Mouse (Mus musculus) R1 (cell line): ENCODE data around the gene Gm17455.

ENCODE experiments used
- DNase-seq: peaks from one replicate; pipeline ENCODE4 v3.0.0-alpha.2; 2018; ENCODE audit warnings: low read depth, low spot score

The Gm17455 gene

DNA sequence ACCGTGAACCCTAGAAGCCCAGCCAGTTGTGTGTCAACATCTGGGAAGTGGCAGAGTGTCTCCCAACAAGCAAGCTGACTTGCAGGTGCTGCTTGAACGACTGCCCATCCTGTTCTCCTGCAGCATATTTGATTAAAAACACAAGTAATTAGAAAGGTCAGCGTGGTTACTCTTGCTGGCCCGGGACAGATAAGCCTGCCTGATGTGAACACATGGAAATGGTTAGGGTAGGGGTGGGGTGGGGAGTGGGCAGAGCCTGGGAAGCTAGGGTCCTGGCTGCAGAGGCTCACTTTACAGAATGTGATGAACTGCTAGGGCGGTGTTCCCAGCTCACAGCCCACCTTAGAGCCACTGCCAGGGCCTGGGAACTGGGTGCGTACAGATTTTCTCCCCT, 26.0 kb upstream of the Gm17455 start:
- DNase-seq = no peak

DNA sequence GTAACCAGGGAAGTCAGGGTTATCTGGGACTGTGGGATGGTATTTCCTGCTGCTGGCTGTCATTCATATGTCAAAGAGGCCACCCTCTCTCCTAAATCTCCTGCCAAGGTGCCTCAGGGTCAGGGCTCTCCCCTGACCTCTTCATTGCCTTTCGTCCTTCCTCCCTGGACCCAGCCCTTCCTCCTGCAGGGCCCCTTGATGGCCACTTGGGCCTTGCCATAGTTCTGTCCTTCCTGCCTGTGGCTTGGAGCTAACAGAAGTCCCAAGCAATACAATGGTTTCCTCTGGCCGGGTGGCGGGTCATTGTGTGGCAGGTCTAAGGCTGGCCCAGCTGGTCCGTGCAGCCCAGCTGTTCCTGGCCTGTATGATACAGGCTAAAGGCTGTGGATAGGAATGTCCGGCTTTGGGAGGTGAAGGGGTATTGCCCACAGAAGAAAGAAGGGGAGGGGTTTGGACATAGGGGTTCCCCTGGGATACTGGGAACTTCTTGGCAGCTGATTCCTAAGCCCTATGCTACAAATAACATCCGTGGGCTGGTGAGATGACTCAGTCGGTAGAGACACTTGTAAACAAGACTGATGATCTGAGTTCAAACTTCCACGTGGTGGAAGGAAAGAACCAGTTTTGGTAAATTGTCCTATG, 25.5 kb upstream of the Gm17455 start:
- DNase-seq = no peak

DNA sequence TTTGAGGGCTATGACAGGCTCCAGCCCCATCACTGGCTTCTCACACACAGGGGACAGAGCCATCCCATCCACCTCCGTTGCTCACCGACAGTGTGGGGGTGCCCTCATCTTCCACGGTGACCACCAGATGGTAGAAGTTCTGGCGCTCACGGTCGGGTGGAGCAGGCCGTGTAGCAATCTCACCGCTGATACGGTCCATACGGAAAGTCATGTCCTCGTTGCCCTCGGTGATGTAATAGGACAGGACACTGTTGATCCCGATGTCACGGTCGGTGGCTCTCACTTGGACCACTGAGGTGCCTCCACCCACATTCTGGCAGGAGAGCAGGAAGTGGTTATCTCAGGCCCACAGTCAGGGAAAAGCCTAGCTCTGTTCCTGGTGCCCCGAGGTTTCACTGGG, 22.8 kb upstream of the Gm17455 start:
- no peak for DNase-seq

GRCm38 (mm10) chr10:60379419-60379957, 20.0 kb upstream of the Gm17455 start:
- no peak for DNase-seq

GRCm38 (mm10) chr10:60380229-60380628, 19.3 kb upstream of the Gm17455 start:
- DNase-seq = no peak

- DNase-seq = no peak
Observed at GRCm38 (mm10) chr10:60381142-60381925, 18.2 kb upstream of the Gm17455 start.

- DNase-seq = no peak
Observed at GRCm38 (mm10) chr10:60388332-60388731, 11.2 kb upstream of the Gm17455 start.

GRCm38 (mm10) chr10:60389447-60389865, 10.1 kb upstream of the Gm17455 start:
- no peak for DNase-seq

GRCm38 (mm10) chr10:60390177-60390903, 9.2 kb upstream of the Gm17455 start:
- DNase-seq = peak; percentile 63

- DNase-seq = no peak
Observed at GRCm38 (mm10) chr10:60390904-60391420, 8.6 kb upstream of the Gm17455 start.

GRCm38 (mm10) chr10:60391661-60392060, 7.9 kb upstream of the Gm17455 start:
- peak; percentile 22 for DNase-seq

DNA sequence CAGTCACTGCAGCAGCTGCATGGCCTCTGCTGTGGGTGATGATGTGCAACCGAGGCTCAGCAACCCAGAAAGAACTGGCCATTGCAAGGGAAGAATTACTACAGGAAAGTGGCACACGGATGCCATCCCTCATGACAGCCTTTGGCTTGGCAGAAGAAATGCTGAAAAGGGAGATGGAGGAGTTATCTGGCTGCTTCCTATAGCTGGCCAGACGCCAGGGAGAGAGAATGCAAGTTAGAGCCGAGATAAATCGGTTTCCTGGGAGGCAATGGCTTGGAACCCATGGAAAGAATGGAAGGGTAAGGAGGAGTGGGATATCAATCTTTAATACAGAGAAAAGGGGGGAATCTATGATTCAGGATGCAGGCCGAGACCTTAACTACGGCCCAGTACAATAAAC, 4.6 kb upstream of the Gm17455 start:
- no peak for DNase-seq

DNA sequence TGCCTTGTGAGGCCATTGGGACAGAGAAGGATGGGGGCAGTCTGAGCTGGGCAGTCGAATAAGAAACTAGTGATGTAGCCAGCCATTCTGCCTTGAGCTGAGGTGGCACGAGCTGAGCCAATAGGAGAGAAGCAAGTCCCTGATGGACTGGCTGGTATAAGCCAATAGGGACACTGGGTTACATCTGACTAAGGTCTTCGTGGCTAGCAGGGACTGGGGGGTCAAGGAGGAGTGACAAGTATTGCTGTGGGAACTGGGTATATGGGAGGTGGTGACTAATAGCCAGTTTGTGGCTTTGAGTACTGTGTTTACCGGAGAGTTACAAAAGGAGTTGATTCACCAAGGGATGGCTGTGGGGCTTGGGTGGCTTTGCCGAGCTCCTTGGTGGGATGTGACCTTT, 3.9 kb upstream of the Gm17455 start:
- no peak for DNase-seq

- no peak for DNase-seq
Observed at GRCm38 (mm10) chr10:60398051-60398814, 1.3 kb upstream of the Gm17455 start.

- no peak for DNase-seq
Observed at GRCm38 (mm10) chr10:60400507-60401295, 1.2 kb downstream of the Gm17455 start.

GRCm38 (mm10) chr10:60405460-60406177, 6.1 kb downstream of the Gm17455 start:
- DNase-seq = no peak

- DNase-seq = peak; percentile 65
Observed at GRCm38 (mm10) chr10:60407831-60408230, 8.3 kb downstream of the Gm17455 start.

DNA sequence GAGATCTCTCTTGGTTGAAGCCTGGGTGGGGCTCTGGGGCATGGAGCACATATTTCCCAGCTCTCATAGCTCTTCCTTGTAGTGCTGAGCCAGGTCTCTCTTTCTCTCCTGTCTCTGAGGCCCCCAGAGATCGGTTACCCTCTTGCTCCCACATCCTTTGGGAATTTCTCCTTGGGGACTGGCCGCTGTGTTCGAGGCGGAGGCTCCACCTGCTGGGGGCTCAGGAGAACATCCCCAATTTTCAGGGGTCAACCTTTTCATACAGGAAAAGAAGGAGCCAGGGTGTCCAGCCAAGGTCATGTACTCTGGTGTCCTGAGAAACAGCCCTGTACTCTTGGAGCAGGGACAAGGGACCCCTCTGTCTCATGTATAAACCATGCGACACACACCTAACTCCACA, 12.3 kb downstream of the Gm17455 start:
- DNase-seq = peak; percentile 49

DNA sequence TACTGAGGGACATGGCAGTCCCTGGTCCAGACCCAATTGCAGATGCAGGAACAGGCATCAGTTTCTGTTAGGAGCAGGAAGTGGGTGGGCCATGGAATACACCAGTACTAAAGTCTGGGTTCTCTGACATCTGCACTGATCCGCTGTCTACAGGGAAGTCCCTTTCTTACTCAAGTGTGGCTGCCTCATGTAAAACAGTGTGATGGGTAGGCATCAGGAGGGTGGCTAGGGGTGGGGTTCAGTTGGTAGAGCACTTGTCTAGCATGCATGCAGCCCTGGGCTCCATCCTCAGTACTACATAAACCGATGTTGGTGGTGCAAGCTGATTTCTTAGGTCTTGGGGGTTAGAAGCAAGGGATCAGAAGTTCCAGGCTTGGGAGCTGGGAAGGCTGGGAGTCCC, 14.2 kb downstream of the Gm17455 start:
- no peak for DNase-seq

GRCm38 (mm10) chr10:60417041-60417440, 17.5 kb downstream of the Gm17455 start:
- no peak for DNase-seq
